Mouse (Mus musculus) cerebellum, postnatal 36 days (tissue): ENCODE results near the gene 4933405L10Rik.

Source experiments
- DNase-seq, 2 experiments: peaks; one replicate each; pipeline ENCODE4 v3.0.0; 2021 to 2022; ENCODE audit warnings: mixed read lengths in 2 of 2

4933405L10Rik gene

DNA sequence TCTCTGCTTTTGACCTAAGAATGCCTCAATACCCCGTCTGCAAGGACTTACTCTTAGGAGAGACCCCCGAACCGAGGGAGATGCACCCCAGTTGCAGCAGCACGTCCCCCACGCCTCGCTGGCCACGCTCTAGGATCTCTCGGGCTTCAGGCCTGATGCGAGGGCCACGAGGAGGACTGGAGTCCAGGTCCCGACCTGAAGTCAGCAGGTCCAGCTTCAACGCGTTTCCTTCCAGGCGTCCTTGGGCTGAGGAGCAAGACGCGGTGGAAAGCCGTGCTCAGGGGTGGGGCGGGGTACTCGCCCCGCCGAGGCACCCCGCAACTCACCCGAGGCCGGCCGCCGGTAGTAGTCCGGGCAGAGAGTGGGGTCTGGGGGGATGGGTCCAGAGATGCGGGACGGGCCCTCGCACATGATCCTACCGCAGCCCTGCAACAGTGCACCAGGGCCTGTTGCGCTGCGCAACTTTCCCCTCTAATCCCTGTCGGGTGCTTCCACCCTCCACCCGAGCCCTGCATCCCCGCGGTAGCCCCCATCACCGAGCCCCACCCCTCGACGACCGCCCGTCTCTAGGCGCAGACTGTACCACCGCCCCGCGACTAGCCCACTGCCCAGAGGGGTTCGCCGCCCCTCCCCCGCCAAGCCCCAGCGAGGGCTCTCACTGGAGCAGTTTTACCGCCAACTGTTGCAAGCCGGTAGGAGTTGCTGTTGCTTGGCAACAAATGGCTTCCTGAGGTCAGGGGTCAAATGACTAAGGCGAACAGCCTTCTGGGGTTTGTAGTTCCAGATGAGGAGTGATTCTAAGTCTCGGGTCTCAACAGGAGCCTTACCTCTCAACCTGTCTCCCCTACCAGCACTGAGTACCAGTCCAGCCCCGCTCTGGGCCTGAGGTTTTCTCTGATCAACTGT lies at the start of gene 4933405L10Rik, which contains the start of gene Enkd1:
Gene 4933405L10Rik (plus strand): TSS at position 158 of the 906 bp plus-strand sequence.
Gene Enkd1 (minus strand): TSS at position 713 of the 906 bp plus-strand sequence.
- peak; percentile 79 to 82 for DNase-seq

DNA sequence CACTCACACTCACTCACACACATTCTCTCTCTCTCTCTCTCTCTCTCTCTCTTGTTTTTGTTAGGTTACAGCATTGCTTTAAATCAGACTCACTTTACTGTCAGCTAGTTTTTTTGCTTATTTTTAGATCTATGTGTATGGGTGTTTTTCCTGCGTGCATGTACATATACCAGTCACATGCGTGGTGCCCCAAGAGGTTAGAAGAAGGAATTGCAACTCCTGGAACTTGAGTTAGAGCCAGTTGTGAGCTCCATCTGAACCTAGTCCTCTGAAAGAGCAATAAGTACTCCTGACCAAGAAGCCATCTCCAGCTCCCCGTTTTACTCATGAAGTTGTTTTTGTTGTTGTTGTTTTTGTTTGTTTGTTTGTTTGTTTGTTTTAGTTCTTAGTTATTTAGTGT lies 46.3 kb upstream of the 4933405L10Rik start:
- DNase-seq: no peak

DNA sequence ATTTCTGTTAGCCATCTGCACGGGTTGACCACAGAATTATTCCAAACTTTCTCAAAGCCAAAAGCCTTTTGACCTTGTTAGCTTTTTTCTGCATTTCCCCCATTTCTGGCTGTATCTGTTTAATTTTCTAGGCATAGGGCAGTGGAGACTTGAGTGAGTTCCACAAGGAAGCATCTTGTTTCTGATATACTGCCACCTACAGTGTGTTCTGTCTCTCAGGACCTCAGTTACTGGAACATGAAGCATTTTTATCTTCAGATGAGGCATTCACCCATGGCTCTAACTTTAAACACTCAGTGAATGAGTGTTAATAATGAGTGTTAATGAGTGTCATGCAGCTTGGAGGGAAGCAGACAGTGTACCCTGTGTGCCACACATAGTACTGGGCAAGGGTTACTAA lies 29.6 kb upstream of the 4933405L10Rik start:
- no peak for DNase-seq

DNA sequence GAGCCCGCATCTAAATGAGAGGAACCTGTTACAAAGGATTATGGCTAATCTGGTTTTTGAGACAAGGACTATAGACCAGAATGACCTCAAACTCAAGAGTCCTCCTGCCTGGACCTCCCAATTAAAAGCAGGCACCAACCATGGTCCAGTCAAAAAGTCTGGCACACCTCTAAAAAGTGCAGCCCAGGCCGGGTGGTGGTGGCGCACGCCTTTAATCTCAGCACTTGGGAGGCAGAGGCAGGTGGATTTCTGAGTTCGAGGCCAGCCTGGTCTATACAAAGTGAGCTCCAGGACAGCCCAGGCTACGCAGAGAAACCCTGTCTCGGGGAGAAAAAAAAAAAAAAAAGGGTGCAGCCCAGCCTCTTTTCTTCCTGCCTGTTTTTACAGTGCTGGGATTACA lies 22.1 kb upstream of the 4933405L10Rik start:
- DNase-seq: no peak

DNA sequence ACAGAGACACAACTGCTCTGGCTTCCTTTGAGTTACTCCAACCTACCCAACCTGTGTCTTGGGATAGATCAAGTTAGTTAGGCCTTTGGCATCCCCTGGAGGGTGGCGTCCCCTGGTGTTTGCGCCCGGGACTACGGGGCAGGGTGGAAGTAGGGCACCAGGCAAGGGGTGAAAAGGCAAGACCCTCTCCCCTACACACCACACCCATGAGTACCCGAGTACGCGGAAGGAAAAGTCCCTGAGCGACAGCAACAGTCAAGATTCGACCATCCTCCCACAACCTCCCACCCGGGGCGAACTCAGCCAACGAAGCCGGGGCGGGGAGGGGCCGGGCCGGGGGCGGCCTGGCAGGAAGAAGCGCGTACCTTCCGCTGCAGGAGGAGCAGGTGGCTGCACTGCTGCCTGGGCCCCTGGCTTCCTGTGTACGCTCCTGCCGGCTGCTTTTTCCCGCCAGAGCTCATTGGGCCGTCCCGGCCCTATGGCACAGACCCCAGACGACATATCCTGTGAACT lies 21.6 kb upstream of the 4933405L10Rik start, which contains the start of gene Carmil2:
Gene Carmil2 (plus strand): TSS at position 479 of the 513 bp plus-strand sequence.
- DNase-seq: peak; percentile 49 to 54

DNA sequence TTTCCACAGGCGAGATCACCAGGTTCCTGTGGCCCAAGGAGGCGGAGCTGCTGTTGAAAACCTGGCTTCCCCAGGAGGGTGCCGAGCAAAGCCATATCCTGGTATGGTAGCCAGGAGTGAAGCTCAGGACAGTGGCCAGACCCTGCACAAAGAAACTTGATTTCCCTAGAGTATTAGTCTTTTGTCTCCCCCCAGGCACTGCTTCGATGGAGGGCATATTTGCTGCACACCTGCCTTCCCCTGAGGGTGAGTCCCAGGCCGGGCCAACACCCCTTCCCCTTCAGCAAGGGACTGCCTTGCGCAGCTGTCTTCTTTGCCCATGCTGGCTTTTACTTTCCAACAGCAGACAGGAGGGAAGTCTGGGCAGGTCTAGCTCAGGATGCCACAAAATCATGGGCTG lies 20.9 kb upstream of the 4933405L10Rik start:
- DNase-seq: no peak

DNA sequence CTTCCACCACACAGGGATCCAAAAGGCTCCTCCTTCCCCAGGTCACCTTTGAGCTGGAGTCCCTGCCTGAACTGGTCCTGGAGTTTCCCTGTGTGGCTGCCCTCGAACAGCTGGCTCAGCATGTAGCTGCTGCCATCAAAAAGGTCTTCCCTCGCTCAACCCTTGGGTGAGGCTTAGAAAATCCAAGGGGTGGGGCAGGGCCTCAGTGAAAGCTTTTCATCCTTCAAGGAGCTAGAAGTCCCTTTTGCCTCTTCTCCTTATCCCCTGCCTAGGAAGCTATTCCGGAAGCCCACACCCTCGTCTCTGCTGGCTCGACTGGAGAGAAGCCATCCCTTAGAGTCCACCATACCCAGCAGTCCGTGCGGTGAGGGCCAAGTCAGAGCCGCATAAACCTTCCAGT lies 19.9 kb upstream of the 4933405L10Rik start:
- no peak for DNase-seq

DNA sequence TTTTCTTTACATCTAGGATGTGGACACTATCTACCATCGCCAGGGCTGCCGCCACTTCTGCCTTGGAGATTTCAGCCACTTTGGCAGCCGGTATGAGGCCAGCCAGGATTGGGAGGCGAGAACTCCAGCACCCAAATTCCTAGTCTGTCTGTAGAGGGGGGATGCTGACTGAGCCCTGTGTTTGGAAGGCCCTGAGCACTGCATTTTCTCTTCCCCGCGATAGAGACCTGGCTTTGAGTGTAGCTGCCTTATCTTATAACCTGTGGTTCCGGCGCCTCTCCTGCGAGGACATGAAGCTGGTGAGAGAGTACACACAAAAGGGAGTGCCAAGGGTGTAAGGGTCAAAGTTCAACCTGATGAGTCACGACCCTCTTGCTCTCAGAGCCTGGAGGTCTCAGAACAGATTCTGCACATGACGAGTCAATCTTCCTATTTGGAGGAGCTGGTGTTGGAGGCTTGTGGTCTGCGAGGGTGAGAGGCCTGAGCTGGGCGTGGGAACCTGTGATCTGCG lies 19.2 kb upstream of the 4933405L10Rik start:
- no peak for DNase-seq

DNA sequence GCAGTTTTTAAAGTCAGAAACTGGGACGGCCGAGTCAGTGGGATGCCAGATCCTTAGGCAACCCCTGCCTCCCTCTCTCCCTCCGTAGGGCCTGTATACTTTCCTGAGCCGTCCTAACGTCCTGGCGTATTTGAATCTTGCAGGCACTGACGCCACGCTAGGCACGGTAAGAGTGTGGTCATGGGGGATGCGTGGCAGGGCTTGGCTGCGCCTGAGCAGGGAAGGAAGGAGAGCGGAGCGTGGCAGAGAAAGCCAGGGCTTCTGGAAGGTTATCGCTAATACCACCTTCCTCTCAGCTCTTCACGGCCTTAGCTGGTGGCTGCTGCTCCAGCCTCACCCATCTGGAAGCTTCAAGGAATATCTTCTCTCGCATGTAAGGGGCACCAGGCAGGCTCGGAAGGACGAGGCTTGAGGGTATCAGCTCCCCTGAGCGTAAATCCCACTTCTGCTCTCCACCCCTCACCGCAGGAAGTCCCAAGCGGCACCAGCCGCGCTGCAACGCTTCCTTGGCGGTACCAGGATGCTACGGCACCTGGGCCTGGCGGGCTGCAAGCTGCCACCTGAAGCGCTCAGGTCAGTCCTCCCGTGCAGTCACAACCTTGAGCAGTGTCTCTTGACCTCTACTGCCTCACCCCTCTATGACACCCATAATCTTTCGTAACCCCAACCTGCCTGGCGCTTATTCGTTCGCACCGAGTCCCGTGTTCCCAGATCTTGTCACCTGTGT lies 18.0 kb upstream of the 4933405L10Rik start:
- no peak for DNase-seq

DNA sequence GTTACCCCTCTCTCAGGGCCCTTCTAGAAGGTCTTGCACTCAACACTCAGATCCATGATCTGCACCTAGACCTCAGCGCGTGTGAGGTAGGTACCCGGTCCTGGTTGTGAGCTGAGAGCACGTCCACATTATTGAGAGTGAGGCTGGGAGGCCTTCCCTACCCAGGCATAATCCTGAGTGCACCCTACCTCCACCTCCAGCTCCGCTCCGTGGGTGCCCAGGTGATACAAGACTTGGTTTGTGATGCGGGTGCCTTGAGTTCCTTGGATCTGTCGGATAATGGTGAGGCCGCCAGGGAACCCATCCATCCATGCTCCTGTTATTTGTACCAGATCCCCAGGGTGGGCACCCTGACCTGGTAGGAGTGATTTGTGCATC lies 17.5 kb upstream of the 4933405L10Rik start:
- no peak for DNase-seq

DNA sequence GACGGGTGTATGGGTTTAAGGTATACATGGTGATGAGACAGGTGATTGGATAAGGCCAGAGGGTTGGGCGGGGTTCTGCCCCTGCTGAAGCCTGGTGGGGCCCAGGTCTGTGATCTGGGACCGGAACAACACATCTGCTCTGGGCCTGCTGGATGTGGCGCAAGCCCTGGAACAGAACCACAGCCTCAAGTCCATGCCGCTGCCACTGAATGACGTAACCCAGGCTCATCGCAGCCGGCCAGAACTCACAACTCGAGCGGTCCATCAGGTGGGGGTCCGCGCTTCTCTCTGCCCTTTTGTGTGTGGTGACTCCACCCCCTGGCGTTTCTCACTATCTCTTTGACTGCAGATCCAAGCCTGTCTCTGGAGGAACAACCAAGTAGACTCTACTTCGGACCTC lies 16.5 kb upstream of the 4933405L10Rik start:
- DNase-seq: no peak

DNA sequence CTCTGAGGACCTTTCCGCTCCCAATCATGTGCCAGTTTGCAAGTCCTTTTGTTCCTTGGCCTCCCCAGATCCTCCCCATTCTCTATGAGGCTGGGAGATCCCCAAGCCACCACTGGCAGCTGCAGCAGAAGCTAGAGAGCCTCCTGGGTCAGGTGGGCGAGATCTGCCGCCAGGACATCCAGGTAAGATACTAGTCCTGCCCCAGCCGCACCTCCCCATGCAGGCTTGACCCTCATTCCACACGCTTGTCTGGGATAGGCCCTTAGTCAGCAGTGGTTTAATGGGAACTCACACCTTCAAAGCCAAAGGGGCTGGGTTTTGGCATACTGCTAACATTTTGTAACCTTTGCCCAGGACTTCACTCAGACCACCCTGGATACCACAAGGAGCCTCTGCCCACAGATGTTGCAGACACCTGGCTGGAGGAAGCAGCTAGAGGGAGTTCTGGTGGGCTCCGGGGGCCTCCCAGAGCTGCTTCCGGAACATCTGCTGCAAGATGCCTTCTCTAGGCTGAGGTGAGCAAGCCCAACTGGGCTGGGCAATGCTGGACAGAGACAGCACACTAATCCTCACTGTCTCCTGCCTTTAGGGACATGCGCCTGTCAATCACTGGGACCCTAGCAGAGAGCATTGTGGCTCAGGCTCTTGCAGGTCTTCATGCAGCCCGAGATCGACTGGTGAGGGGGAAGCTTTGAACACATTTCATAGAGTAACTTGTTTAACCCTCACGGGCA lies 14.8 kb upstream of the 4933405L10Rik start:
- peak in 1 of 2 experiments; percentile 4 for DNase-seq

DNA sequence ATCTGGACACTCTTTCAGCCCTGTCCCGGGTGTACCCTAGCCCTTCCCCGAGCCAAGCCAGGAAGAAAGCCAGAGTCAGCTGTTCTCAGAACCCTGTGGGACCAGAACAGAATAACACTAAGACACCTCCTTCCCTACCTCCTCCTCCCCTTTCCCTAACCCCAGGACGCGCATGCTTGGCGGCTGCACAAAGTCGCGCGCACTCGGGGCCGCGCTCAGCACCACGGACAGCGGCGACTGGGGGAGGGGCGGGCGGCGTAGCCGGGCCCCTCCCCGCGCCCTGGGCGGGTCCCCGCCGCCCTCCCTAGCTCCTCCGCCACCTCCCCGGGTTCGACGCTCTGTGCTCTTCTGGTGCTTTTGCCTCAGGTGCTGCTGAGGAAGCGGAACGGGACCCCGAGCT lies 13.8 kb upstream of the 4933405L10Rik start:
- DNase-seq: peak; percentile 83 to 90

DNA sequence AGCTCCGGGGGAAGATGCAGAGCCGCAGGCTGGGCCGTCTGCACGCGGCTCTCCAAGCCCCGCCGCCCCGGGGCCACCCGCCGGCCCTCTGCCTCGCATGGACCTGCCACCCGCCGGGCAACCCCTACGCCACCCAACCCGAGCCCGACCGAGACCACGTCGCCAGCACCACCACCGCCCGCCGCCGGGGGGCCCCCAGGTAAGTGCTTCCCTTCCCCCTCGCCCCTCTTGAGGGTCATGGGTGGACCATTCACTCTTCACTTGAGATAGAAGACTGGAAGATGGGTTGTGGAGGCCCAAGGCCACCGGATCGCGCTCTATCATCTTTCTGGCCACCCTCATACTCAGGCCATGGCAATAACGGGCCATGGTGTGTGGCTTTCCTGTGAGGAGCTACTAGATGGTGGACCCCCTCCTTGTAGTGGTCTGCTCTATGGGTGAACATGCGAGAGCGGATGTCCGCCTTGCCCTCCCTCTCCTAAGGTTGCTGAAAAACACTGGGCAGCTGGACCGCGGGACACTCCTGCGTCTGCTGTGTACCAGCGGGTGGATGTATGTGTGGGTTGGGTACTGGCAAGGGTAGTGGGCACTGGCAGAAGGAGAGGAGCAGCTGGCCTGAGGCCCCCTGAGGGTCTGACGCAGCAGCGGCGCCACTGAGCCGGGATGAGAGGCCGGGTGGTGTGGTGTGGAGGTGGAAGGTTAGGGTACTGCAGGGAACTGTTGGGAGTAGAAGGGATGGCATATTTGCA lies 13.2 kb upstream of the 4933405L10Rik start:
- DNase-seq: peak; percentile 65 to 71

DNA sequence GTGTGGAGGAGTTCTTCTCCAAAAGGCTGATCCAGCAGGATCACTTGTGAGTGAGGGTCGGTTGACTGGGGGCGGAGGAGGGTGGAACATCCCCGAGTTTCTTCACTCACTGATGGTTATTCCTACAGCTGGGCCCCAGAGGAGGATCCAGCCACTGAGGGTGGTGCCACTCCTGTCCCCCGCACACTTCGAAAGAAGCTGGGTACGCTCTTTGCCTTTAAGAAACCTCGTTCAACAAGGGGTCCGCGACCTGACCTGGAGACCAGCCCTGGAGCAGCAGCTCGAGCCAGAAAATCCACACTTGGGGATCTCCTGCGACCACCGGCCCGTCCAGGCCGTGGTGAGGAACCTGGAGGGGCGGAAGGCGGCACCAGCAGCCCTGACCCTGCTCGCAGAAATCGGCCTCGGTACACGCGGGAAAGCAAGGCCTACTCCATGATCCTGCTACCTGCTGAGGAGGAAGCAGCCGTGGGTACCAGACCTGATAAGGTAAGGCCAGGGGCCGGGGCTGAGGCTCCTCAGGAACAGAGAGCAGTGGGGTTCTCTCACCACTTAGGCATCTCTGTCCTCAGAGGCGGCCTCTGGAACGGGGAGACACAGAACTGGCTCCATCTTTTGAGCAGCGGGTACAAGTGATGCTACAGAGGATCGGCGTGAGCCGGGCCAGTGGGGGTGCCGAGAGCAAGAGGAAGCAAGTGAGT lies 12.2 kb upstream of the 4933405L10Rik start:
- DNase-seq: no peak

DNA sequence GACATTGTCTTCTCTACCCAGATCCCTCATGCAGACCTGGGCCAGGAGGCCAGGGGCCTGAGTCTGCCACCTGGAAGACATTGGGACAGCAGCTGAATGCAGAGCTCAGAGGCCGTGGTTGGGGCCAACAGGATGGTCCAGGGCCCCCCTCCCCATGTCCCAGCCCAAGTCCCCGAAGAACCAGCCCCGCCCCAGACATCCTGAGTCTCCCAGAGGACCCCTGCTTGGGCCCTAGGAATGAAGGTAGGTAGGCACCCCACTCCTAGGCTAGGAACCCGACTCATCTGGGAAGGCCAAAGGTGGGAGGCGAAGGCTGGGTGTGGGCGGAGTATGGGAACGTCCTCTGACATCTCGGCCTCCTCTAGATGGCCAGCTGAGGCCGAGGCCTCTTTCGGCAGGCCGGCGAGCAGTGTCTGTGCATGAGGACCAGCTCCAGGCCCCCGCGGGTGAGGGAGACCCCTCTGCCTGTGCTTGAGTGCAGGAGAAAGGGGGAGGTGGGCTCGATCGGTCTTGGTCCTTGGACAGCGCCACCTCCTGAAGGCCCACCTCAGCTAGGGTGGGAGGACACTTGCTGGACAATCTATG lies 10.2 kb upstream of the 4933405L10Rik start:
- DNase-seq: no peak

DNA sequence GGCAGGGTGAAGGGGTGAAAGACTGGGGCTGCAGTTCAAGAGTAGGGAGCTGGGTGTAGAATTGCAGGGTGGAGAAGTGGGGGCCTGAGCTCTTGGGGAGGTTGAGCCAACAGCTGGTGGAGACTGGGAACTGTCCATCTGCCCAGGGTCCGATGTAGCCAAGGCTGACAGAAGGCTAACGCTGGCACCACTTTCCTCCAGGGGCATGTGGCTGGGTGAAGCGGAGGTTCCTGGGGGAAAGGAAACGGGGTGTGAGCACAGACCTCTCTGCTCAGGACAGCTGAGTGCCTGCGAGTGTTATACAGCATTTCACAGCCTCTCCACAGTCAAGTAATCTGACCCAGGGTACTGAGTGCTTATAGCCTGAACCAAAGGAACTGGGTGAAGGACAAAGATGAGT lies 8.7 kb upstream of the 4933405L10Rik start:
- DNase-seq: no peak

DNA sequence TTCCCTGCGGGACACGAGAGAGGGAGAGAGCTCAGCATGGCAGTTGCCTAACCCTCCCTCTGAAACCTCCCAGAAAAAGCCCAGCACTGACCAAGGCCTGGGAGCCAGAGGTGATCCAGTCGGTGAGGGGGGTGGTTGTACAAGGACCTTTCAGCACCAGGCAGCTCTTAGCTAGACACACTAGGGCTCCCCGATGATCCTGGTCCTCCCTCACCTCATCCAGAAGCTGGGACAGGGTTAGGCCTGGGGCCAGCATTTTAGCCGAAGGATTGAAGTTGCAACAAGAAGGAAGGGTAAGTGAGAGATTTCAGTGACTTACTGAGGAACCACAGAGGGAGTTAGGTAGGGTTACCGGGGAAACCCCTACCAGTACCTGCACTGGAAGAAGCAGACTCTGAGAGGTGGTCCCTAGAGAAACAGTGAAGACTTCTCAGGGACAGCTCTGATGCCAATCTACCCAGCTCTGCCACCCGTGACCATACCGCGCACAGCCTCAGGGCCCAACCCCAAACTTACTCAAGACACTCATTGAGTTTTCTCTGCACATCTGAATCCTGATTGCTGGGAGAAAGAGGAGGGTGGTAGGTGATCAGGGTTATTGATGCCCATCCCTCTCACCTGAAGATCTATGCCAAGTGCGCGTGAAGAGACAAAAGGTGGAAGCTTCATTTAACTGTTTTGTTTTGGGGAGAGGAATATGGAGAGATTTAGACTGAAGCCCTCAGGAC lies 7.8 kb upstream of the 4933405L10Rik start:
- DNase-seq: no peak

DNA sequence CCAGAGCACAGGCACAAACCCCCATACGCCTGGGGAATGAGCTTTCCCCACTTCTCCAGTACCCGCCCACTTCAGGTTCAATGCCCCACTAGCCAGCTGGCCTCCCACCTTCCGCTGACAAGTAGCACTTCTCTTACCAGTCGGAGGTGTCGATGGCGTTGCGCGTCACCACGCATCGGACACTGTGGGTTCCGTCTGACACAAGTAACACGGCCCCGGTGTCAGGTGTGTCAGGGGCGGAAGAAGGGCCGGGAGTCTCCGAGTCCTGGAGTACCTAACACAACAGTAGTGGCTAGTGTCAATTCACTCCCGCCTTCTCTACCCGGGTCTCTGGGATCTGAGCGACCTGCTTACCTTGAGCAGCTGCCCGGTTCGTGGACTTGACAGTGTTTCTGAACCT lies 6.9 kb upstream of the 4933405L10Rik start:
- peak in 1 of 2 experiments; percentile 64 for DNase-seq
